Mouse (Mus musculus) myocyte (in vitro differentiated cells): ENCODE results near the gene Dcp1a. TPM values are rescaled to one million over a fixed set of nuclear protein-coding genes. Genes with fewer than 3 reads are reported as not detected.

ENCODE experiments used
- H3K27me3 ChIP-seq: one replicate; pipeline ENCODE4 v1.6.1; 2011; ENCODE audit not compliant: control insufficient read depth, insufficient read depth, insufficient read length
- H3K36me3 ChIP-seq: one replicate; pipeline ENCODE4 v1.6.1; 2011; ENCODE audit not compliant: control insufficient read depth, insufficient read depth
- H3K4me2 ChIP-seq: one replicate; pipeline ENCODE4 v1.6.1; 2011; ENCODE audit warnings: low read depth, control low read depth
- H3K4me3 ChIP-seq: one replicate; pipeline ENCODE4 v1.5.1; 2011; ENCODE audit warnings: mild to moderate bottlenecking, control low read depth, moderate library complexity
- H3K79me2 ChIP-seq: one replicate; pipeline ENCODE4 v1.6.1; 2011; ENCODE audit not compliant: control insufficient read depth, insufficient read depth
- H3ac ChIP-seq: one replicate; pipeline ENCODE4 v1.6.1; 2011; ENCODE audit not compliant: control insufficient read depth, insufficient read length
- CEBPB ChIP-seq: IDR thresholded peaks from 2 replicates; pipeline ENCODE4 v1.6.1; 2011; ENCODE audit warnings: mild to moderate bottlenecking, moderate library complexity; ENCODE audit not compliant: poor library complexity, insufficient read depth, severe bottlenecking
- E2F4 ChIP-seq: IDR thresholded peaks from one replicate; pipeline ENCODE4 v1.6.1; 2011; ENCODE audit warnings: mild to moderate bottlenecking, control low read depth, moderate library complexity; ENCODE audit not compliant: insufficient read depth
- MAX ChIP-seq: IDR thresholded peaks from one replicate; pipeline ENCODE4 v1.6.1; 2011; ENCODE audit warnings: low read depth, mild to moderate bottlenecking, control low read depth
- MYOD1 ChIP-seq, 3 experiments: IDR thresholded peaks; one replicate each; pipeline ENCODE4 v1.6.1; 2011; ENCODE audit warnings: control low read depth in 2 of 3, low read depth in 2 of 3, mild to moderate bottlenecking in 2 of 3, moderate library complexity in 1 of 3; ENCODE audit not compliant: insufficient read length in 2 of 3, control insufficient read depth in 1 of 3
- MYOG ChIP-seq, 3 experiments: IDR thresholded peaks; one replicate each; pipeline ENCODE4 v1.6.1; 2011; ENCODE audit warnings: control low read depth in 2 of 3, low read depth in 2 of 3, mild to moderate bottlenecking in 2 of 3; ENCODE audit not compliant: insufficient read length in 2 of 3, control insufficient read depth in 1 of 3, insufficient read depth in 1 of 3
- POLR2A ChIP-seq: IDR thresholded peaks from one replicate; pipeline ENCODE4 v1.6.1; 2011; ENCODE audit warnings: low read depth, mild to moderate bottlenecking, control low read depth, moderate library complexity; ENCODE audit not compliant: insufficient read length
- POLR2AphosphoS2 ChIP-seq: IDR thresholded peaks from one replicate; pipeline ENCODE4 v1.6.1; 2011; ENCODE audit warnings: low read depth, control low read depth; ENCODE audit not compliant: insufficient read length
- REST ChIP-seq: IDR thresholded peaks from one replicate; pipeline ENCODE4 v1.6.1; 2011; ENCODE audit warnings: mild to moderate bottlenecking, control low read depth, moderate library complexity; ENCODE audit not compliant: insufficient read depth, insufficient read length
- SRF ChIP-seq: IDR thresholded peaks from one replicate; pipeline ENCODE4 v1.6.1; 2011; ENCODE audit warnings: low read depth; ENCODE audit not compliant: control insufficient read depth, insufficient read length
- TCF12 ChIP-seq: IDR thresholded peaks from one replicate; pipeline ENCODE4 v1.6.1; 2011; ENCODE audit warnings: mild to moderate bottlenecking, control low read depth; ENCODE audit not compliant: poor library complexity, insufficient read depth, severe bottlenecking
- TCF3 ChIP-seq: IDR thresholded peaks from one replicate; pipeline ENCODE4 v1.6.1; 2011; ENCODE audit warnings: low read depth, control low read depth; ENCODE audit not compliant: insufficient read length
- USF1 ChIP-seq: IDR thresholded peaks from one replicate; pipeline ENCODE4 v1.6.1; 2011; ENCODE audit warnings: low read depth, mild to moderate bottlenecking, control low read depth, moderate library complexity
- polyA plus RNA-seq: library from polyadenylated mRNA; unstranded; fragments of >200 nt; fragmentation: generic; extraction: Trizol; gene quantifications from one replicate; pipeline ENCODE4 v1.2.1, GENCODE M21; 2012; ENCODE audit warnings: missing spikeins

Gene Dcp1a
- polyA plus RNA-seq, 1 experiment, result 7.2 TPM

DNA sequence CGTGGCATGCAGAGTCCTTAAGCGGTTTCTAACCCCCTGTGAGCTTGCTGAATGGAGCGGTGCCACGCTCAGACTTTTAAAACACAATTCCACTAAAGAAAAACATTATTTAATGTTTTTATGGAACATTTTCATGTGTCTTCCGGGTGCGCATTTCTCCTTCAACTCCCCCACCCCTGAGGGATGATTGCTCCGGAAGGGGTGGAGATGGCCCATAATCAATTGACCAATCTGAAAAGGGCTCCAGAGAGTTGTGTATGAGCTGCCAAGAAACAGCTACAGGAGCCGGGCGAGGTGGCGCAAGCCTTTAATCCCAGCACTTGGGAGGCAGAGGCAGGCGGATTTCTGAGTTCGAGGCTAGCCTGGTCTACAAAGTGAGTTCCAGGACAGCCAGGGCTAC, 50.1 kb downstream of the Dcp1a start:
- Histone ChIP-seq H3K4me2 (no peak overlapping the region), H3K79me2 (no peaks in the 10 kb centered on the region), H3ac (no peak overlapping the region), H3K4me3 (no peak overlapping the region), H3K36me3 (no peaks in the 10 kb centered on the region), H3K27me3 (no peaks in the 10 kb centered on the region)
- no peak for TF ChIP-seq E2F4

- H3K4me2 ChIP-seq, result no peak overlapping the region
- H3K79me2 ChIP-seq, result no peaks in the 10 kb centered on the region
- no peak overlapping the region for H3ac ChIP-seq
- H3K36me3 ChIP-seq, result no peaks in the 10 kb centered on the region
- H3K4me3 ChIP-seq, result no peak overlapping the region
- TF ChIP-seq POLR2A (no peak), SRF (no peak), USF1 (no peak), CEBPB (no peak), TCF12 (no peak), TCF3 (no peak), MYOG (IDR thresholded peaks at IDR 0.05; ENCODE audit: control insufficient read depth in 1 of 3, insufficient read depth in 1 of 3, insufficient read length in 2 of 3, low read depth in 2 of 3) (no peak), MYOD1 (IDR thresholded peaks at IDR 0.05; ENCODE audit: control insufficient read depth in 1 of 3, insufficient read length in 2 of 3, low read depth in 2 of 3) (no peak), E2F4 (no peak), POLR2AphosphoS2 (no peak), REST (no peak), MAX (no peak)
- no peaks in the 10 kb centered on the region for H3K27me3 ChIP-seq
These were observed 51.5 kb downstream of the Dcp1a start for GRCm38 (mm10) chr14:30530726-30531269.

DNA sequence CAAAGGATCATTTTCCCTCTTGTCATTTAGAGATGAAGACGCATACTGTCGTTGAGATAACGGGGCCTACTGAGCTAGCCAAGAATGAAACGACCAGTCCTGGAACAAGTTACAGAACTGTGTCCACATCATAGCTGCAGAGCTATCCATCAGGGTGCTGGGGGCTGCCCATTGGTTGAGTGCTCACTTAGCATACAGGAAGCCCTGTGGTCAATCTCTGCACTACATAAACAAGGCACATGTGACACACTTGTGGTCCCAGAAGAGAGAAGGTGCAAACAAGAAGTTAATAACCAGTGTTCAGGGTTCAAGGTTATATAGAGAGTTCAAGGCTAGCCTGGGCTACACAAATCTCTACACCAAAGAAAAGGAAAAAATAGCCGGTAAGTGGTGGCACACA, 52.1 kb downstream of the Dcp1a start:
- Histone ChIP-seq H3K4me3 (no peak overlapping the region), H3ac (no peak overlapping the region), H3K4me2 (no peak overlapping the region), H3K27me3 (no peaks in the 10 kb centered on the region), H3K36me3 (no peaks in the 10 kb centered on the region), H3K79me2 (no peaks in the 10 kb centered on the region)
- no peak for TF ChIP-seq MYOG (IDR thresholded peaks at IDR 0.05; ENCODE audit: control insufficient read depth in 1 of 3, insufficient read depth in 1 of 3, insufficient read length in 2 of 3, low read depth in 2 of 3)
- no peak for TF ChIP-seq POLR2AphosphoS2
- TF ChIP-seq E2F4, result no peak
- no peak for TF ChIP-seq POLR2A
- TF ChIP-seq MYOD1 (IDR thresholded peaks at IDR 0.05; ENCODE audit: control insufficient read depth in 1 of 3, insufficient read length in 2 of 3, low read depth in 2 of 3), result no peak
- no peak for TF ChIP-seq SRF
- no peak for TF ChIP-seq USF1
- TF ChIP-seq MAX, result no peak
- no peak for TF ChIP-seq TCF3
- TF ChIP-seq REST, result no peak
- no peak for TF ChIP-seq CEBPB
- no peak for TF ChIP-seq TCF12

GRCm38 (mm10) chr14:30531896-30532295, 52.6 kb downstream of the Dcp1a start:
- Histone ChIP-seq H3ac (no peak overlapping the region), H3K27me3 (no peaks in the 10 kb centered on the region), H3K4me3 (no peak overlapping the region), H3K36me3 (no peaks in the 10 kb centered on the region), H3K4me2 (no peak overlapping the region), H3K79me2 (no peaks in the 10 kb centered on the region)
- TF ChIP-seq TCF3 (no peak), POLR2AphosphoS2 (no peak), USF1 (no peak), REST (no peak), MYOG (IDR thresholded peaks at IDR 0.05; ENCODE audit: control insufficient read depth in 1 of 3, insufficient read depth in 1 of 3, insufficient read length in 2 of 3, low read depth in 2 of 3) (no peak), POLR2A (no peak), SRF (no peak), TCF12 (no peak), MAX (no peak), MYOD1 (IDR thresholded peaks at IDR 0.05; ENCODE audit: control insufficient read depth in 1 of 3, insufficient read length in 2 of 3, low read depth in 2 of 3) (no peak), CEBPB (no peak), E2F4 (no peak)

DNA sequence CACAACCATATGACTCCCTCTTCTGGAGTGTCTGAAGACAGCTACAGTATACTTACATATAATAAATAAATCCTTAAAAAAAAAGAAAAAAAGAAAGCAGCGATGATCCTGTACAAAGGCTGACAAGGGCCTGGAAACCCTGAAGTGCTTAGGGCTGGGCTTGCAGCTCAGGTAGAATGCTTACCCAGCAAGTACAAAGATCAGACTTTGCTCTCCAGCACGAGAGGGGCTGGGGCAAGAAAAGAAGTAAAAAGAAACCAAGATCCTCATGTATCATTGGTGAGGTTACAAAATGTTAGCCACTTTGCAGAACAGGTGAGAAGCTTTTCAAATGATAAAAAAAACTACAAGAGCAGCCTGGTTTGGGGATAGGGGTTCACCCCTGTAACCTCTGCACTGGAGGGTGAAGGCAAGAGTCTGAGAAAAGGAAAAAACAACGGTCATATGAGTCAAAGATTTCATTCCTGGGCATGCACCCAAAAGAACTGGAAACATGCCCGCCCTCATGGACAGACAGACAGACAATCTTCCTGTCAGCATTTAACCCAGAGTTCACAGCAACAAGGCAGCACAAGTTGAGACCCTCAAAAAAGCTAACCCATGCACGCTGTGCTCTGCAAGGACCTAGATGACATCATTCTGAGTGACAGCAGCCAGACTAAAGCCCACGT, 54.6 kb downstream of the Dcp1a start:
- TF ChIP-seq REST, result no peak
- no peak for TF ChIP-seq MYOG (IDR thresholded peaks at IDR 0.05; ENCODE audit: control insufficient read depth in 1 of 3, insufficient read depth in 1 of 3, insufficient read length in 2 of 3, low read depth in 2 of 3)
- TF ChIP-seq CEBPB, result no peak
- no peak for TF ChIP-seq SRF
- no peak for TF ChIP-seq POLR2AphosphoS2
- TF ChIP-seq USF1, result no peak
- TF ChIP-seq TCF3, result no peak
- TF ChIP-seq POLR2A, result no peak
- TF ChIP-seq MYOD1 (IDR thresholded peaks at IDR 0.05; ENCODE audit: control insufficient read depth in 1 of 3, insufficient read length in 2 of 3, low read depth in 2 of 3), result no peak
- TF ChIP-seq MAX, result no peak
- TF ChIP-seq TCF12, result no peak
- TF ChIP-seq E2F4, result no peak
- no peaks in the 10 kb centered on the region for H3K36me3 ChIP-seq
- H3ac ChIP-seq, result no peak overlapping the region
- H3K4me2 ChIP-seq, result no peak overlapping the region
- H3K79me2 ChIP-seq, result no peaks in the 10 kb centered on the region
- no peak overlapping the region for H3K4me3 ChIP-seq
- H3K27me3 ChIP-seq, result no peaks in the 10 kb centered on the region
